Mouse (Mus musculus): Measurements from ENCODE around the gene Relch. TPM values are rescaled to one million over a fixed set of nuclear protein-coding genes. Genes with fewer than 3 reads are reported as not detected.
"Not testable (repeated sequence)": the region's sequence is repeated elsewhere in the genome, so short reads cannot be mapped to it uniquely, and the experiment has no call there.

Gene Relch
- 10 to 100 TPM; 10.1 to 12.8 TPM for total RNA-seq (2021)
- long read RNA-seq, experiment 1, full-length matches to known transcripts: 4 of 7 reads
- long read RNA-seq, experiment 1, partial matches to known transcripts: 0 of 7 reads
- long read RNA-seq, experiment 1, other reads (novel, unspliced or antisense): 3 of 7 reads
- long read RNA-seq, experiment 2, partial matches to known transcripts: 1 of 2 reads
- long read RNA-seq, experiment 2, other reads (novel, unspliced or antisense): 1 of 2 reads

DNA sequence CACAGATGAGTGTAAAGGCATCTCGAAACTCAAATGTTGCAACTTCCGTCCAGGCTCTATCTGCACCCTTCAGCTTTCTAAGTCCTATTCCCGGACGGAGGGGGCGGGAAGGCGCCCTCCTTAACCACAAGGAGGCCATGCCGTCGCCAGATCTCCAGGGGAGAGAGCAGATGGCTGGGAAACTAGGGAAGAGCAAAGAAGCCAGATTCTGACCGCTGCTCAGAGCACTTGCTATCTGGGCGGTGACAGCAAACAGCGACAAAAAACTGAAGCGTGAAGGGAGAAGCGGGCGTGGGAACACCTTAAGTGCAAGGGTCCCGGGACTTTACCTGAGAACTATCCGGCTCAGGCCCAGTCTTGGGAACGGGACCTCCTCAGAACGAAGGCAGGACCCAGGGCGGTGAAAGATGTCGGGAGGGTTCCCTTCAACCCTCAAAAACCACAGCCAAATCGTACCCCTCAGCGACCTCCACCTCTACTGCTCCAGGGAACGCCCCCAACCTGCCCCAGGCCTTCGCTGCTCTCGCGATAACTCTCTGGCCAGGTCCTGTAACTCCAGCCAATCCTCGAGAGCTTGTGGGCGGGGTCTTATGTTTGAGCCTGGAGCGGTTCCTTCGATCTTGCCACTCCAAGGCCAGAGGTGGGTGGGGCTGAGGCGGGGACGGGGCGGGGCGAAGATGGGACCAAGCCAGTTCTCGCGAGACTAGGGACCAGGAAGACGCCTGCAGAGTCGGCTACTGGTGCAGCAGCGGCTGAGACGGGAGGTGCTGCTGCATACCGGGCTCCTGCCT lies at the start of gene Relch, which contains the start of gene Pign:
Gene Relch, plus strand, starts transcription at position 691 of the 791 bp plus-strand sequence.
Gene Pign, minus strand, starts transcription at position 507 of the 791 bp plus-strand sequence.
- intact Hi-C loops (cut with DNase I; ENCODE audit: low total_unique reads): no loop called here
- DNase-seq: peak; percentile 98

DNA sequence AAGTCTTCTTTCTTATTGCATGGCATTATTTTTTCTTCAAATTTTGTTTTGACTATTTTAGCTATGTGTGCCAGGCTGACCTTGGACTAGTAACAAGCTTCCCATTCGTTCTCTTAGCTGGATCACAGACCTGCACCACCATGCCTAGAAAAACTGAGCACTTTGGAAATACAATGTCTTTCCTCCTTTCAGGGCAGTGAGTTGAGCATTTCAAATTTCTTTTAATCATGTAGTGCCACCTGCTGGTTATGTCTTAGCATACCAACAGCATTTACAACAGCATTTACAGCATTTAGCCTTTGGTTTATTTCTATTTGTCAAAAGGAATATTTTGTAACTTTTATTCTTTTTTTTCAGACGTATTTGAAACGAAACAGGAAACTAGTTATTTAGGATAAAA lies 33.2 kb upstream of the Relch start:
- no peak for DNase-seq
- intact Hi-C loops (cut with DNase I; ENCODE audit: low total_unique reads): loop anchor here (5.0 kb wide), 1 partner anchor 643 kb away; no protein-coding TSS in a partner anchor

DNA sequence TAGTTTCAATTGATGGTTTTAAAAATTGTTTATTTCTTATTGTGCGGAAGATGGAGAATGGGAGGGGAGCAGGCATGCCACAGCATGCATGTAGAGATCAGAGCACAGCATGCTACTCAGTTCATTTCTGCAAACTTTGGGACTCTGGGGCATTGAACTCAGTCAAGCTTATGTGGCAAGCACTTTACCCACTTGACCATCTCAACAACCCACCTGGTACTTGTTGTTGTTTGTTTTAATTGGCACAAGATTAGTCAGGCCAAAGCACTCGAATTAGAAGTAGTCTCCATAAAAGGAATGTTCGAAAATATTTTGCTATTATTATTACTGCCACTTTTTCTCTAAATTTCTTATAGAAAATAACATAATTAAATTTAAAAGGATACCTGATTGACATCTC lies 19.6 kb upstream of the Relch start:
- intact Hi-C loops (cut with DNase I; ENCODE audit: low total_unique reads): no loop called here
- no peak for DNase-seq

DNA sequence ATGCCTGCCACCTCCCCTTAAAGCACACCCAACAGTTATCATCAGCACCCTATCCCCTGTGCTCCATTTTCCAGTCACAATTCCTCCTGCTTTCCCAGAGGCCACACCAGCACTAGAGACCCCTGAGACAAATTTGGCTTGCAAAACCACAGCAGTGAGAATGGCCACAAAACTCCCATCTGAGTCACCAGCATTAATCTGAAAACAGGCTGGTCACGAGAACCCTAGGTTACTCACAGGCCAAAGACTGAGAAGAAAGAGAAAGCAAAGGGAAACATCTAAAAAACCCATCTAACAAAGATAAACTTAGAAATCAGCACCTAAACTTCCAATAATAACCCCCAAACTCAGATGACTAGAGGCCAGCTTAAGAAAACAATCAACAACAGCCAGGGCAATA lies 13.0 kb upstream of the Relch start:
- intact Hi-C loops (cut with DNase I; ENCODE audit: low total_unique reads): loop anchor here (10.0 kb wide), 1 partner anchor 64 kb away; no protein-coding TSS in a partner anchor
- DNase-seq: no peak

DNA sequence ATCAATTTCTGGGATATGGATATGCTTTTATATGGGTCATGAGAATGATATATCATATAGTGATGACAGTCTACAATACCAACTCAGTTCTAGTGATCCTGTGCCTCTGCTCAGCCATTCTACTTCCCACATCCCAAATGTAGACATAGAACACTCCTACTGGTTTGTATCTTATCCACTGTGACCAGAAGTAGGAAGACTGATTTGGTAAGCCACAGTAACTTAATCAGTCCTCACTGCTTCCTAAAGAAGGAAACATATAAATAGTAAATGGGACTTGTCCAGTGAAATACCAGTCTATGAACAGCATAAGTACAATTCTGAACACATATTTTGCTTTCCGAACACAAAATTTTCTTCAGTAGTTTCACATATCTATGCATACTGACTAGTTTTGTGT lies 9.7 kb upstream of the Relch start:
- intact Hi-C loops (cut with DNase I; ENCODE audit: low total_unique reads): loop anchor here (10.0 kb wide), 1 partner anchor 61 kb away; no protein-coding TSS in a partner anchor
- no peak for DNase-seq

DNA sequence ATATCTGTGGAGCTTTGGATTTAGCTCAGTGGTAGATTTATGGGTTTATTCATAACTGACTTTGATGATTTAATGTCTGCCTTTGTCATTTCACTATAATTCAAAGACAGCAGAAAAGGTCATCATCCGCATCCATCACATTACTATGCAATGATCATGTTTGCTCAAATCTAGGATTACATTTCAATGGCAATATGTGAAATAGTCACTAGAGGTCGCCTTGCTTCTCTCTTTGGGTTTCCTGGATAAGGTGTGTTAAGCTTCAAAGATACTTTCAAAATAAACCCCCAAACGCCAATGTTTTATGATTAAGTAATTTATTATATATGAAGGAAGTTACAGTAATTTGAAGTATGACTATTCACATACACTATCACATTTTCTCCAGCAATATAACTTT lies 3.6 kb upstream of the Relch start:
- DNase-seq: no peak
- intact Hi-C loops (cut with DNase I; ENCODE audit: low total_unique reads): no loop called here

DNA sequence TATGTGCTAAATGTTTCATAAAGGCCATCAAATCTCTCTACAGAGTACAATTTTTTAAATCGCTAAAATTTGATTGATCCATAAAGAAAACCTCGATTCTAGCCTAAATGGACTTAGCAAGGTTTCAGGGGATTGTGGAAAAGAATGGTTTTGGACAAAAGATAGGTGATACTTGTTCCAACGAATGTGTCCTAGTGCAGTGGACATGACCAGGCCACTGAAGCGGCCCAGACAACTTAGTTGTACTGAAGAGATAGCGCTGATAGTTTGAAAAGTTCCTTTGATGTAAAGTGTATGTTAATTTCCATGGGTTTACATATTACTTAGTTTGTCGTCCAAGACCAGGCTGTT lies 866 bp upstream of the Relch start:
- no peak for DNase-seq

DNA sequence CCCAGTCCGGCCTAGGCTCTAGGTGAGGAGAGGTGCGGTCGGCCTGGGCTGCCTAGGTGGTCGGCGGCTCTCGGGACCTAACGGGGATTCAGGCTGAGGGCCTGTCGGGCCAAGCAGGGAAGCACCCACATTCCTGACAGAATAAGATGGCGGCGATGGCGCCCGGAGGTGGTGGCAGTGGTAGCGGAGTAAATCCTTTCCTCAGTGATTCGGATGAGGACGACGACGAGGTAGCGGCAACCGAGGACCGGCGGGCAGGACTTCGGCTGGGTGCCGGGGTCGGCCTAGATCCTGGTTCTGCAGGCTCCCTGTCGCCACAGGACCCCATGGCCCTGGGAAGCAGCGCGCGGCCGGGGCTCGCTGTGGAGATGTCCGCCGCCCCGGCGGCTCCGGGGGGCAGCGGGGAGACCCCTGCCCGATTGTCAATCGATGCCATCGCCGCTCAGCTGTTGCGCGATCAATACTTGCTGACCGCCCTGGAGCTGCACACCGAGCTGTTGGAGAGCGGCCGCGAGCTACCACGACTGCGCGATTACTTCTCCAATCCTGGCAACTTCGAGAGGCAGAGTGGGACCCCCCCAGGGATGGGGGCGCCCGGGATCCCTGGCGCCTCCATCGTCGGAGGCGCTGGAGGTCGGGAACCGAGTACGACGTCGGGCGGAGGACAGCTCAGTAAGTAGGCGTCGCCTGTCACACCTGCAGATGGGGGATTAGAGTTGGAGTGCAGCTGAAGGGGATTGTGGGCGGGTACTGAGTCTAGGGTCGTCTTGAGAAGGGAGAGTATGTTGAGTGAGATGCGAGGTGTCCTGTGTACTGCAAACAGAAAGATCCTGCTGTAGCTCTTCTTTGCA lies 526 bp downstream of the Relch start:
- DNase-seq: peak; percentile 7
- intact Hi-C loops (cut with DNase I; ENCODE audit: low total_unique reads): no loop called here

More for the DNA sequence above, 866 bp upstream of the Relch start:
- intact Hi-C loops (cut with DNase I; ENCODE audit: low total_unique reads): no loop called here

DNA sequence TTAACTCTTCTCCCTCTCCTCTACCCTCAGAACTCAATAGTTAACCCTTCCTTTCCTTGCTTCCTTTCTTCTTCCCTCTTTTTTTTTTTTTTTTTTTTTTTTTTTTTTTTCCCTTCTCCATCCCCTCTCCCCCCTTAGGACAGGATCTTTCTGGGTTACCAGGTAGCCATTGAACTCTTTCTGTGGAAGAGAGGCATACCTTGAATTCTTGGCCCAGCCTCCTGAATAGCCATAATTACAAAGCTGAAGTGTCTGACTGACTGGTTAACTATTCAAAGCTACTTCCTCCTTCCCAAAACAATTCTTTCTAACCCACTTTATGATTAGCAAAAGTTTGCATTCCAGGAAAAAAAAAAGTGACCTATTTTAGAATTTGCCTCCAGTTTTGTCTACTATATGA lies 6.0 kb downstream of the Relch start:
- no peak for DNase-seq
- intact Hi-C loops (cut with DNase I; ENCODE audit: low total_unique reads): no loop called here

DNA sequence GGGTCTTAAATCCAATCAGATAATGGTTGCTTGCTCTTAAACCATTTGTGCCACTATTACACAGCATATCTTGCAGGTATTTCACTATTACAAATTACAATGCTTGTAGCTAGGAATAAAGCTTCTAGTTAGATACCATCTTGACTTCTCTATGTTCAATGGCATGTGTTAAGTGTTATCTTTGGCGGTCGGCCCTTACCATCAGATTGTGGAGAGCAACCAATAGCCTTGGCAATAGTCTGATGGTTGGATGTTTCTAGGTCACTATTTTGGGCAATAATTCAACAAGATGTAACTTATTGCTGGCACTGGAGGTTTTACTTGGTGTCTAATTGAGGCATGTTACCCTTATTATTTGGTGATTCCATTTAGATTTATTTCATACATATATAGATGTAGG lies 11.1 kb downstream of the Relch start:
- no peak for DNase-seq
- intact Hi-C loops (cut with DNase I; ENCODE audit: low total_unique reads): no loop called here

DNA sequence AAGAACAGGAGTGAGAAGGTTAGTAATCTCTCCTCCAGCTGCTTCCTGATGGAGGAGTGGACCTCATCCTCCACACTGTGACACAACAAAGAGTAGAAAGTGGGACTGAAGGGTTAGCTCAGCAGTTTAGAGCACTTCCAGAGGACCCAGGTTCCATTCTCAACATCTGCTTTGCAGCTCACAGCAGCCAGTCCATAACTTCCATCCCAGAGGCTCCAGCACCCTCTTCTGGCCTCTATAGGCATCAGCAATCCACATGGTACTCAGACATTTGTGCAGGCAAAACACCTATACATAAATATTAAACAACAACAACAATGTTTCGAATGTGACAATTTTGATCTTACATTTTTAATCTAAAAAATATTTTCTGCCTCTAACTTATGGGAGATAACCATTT lies 16.9 kb downstream of the Relch start:
- intact Hi-C loops (cut with DNase I; ENCODE audit: low total_unique reads): no loop called here
- DNase-seq: no peak

DNA sequence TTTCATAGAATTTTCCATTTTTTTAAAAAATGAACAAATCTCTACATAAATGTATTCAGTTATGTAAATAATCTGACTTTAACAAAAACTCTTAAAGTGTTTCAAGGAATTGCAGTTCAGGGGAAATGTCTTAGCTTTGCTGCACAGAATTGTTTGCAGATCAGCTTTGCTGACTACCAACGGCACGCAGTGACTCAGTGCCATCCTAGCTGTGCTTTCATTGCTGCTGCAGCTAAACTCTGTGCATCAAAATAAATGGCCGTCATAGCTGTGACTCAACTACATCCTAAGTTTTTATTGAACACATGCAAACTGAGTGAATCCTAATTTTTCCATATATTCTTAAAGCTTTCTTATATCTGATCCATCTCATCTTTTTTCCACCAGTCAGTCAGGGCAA lies 21.8 kb downstream of the Relch start:
- intact Hi-C loops (cut with DNase I; ENCODE audit: low total_unique reads): no loop called here
- no peak for DNase-seq

DNA sequence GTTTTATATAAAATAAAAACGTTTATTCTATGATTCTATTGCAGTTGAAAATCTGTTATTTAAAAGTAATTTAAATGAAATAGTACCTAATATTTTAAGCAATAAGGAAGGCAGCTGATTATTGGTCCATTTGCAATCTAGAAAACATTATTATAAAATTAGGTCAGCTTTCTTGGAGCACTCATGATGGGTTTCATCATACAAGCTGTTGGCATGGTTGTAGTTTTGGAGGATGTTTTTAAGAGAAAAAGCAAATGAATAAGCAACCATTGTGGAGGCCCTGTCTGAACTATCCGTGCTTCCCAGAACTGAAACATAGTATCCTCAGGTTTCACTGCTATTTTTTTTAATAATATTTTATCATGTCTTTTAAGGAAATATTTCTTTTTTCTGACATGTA lies 31.9 kb downstream of the Relch start:
- intact Hi-C loops (cut with DNase I; ENCODE audit: low total_unique reads): no loop called here
- no peak for DNase-seq

DNA sequence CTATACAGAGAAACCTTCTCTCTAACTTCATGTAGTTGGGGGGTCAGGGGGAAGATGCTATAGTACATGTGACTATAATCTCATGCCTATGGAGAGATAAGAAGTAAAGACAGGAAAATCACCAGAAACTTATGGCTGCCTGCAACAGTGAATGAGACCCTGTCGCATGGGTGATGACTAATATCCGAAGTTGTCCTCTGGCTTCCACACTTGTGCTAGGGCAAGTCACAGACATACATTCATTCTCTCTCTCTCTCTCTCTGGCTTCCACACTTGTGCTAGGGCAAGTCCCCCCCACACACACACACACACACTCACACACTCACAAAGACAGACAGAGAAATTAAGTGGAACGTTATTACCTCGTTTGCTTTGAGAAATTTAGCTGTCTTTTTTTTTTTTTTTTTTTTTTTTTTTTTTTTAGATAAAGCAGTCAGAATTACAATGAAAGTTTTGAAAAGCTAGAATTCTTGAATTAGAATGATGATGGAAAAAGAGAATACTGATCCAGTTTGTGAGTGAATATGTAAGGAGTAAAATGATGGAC lies 37.4 kb downstream of the Relch start:
- intact Hi-C loops (cut with DNase I; ENCODE audit: low total_unique reads): no loop called here
- DNase-seq: no peak

DNA sequence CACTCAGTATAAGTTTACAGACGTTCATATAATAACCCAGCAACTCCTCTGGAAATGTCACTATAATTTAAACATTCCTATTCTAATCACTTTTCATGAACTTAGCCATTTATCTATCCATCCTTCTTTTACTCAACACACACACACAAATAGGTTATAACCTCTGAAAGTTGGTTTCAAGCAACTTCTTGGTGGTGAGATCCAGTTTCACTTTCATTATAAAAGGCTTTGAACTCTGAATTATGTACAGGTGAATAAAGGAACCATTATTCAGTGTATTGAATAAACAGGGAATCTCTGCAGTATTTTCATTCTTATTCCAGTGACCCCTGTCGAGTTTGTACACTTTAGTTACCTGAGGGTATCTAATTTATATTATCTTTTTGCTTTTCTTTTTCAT lies 45.8 kb downstream of the Relch start:
- DNase-seq: no peak
- intact Hi-C loops (cut with DNase I; ENCODE audit: low total_unique reads): no loop called here

DNA sequence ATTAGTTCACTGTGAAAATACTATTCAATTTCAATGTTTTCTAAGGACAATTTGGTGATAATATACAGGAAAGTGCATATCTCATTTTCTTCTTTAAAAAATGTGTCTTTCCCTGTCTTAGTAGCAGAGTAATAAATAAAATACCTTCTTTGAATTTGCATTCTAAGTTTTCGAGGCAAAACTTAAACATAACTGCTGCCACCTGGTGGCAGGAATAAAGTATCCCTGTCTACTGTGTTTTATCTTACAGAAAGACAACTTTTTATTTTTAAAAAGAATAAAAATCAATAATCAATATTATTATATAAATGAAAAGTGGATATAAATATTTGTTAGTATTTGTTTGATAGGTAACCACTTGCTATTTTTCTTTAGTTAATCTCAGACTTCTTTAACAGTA lies 47.6 kb downstream of the Relch start:
- intact Hi-C loops (cut with DNase I; ENCODE audit: low total_unique reads): loop anchor here (10.0 kb wide), 1 partner anchor 56 kb away; no protein-coding TSS in a partner anchor
- DNase-seq: peak; percentile 6

DNA sequence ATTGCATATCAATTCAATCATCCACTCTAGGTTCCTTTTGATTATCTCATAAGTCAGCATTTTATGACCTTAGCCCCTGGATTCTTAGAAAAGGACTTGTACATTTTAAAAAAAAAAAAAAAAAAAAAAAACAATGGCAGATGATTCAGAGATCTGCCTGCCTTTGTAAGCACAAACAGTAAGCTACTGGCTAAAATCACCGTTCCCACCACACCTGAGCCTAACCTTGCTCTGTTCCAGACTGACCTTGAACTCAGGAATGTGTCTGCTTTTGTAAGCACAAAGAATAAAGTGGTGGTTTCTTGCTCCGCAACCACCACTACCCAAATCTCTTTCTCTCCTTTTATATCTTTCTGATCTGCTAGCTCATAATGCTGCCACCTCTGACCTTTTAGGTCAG lies 49.2 kb downstream of the Relch start:
- intact Hi-C loops (cut with DNase I; ENCODE audit: low total_unique reads): loop anchor here (10.0 kb wide), 1 partner anchor 58 kb away; no protein-coding TSS in a partner anchor
- no peak for DNase-seq

DNA sequence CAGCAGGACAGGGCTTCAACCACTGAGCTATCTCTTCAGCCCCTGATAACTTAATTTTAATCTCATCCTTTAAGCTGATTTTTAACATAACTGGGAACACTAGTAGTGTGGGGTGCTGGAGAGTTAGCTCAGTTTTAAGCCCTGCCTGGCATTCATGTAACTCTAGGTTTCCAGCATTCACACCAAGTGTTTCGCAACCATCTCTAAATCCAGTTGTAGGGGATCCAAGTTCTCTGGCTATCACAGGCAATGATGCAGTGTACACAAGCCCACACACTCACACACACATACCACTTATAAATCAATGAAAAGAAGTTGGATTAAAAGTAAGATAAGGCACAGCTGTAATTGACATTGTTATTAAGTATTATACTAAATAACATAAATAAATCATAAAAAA lies 54.7 kb downstream of the Relch start:
- no peak for DNase-seq
- intact Hi-C loops (cut with DNase I; ENCODE audit: low total_unique reads): loop anchor here (10.0 kb wide), 1 partner anchor 64 kb away; no protein-coding TSS in a partner anchor

DNA sequence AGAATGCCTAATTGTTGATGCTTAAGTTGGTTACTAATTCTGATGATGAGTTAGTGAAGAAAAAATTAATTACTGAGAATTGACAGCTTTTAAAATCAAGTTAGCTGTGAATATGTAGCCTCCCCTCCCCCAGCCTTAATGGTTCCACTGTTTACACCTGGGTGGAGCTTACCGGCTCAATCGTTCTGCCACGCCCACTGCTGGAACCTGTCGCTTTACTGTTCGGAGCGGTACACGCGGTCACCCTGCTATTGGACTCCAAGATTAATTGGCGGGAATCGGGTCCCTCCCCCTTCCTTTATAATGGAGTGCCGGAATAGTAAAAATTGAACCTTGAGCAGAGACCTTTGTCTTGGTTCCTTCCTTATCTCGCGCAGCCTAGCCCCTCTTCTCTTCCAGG lies 65.6 kb downstream of the Relch start:
- DNase-seq; intact Hi-C loops (cut with DNase I; ENCODE audit: low total_unique reads): not testable (repeated sequence)

DNA sequence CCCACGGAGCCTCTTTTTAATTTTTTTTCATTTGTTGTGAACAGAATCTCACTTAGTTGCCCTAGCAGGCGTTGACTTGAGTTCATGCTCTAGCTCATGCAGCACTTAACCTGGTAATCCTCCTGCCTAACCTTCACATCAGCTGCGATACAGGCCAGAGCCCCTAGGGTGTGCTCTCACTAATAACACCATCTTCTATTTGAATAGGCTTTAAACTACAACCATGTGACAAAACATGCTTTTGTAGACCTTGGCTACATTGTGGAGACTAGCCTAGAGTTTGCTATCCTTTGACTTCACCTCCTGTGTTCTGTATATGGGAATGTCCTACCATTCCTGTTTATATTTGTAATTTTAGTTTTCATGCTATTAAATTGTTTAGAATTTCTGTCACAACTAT lies 71.7 kb downstream of the Relch start:
- intact Hi-C loops (cut with DNase I; ENCODE audit: low total_unique reads): no loop called here
- no peak for DNase-seq

All from gastrocnemius, postnatal 14 days (tissue).